Mouse (Mus musculus): ENCODE results near the gene Adk. TPM values are rescaled to one million over a fixed set of nuclear protein-coding genes. Genes with fewer than 3 reads are reported as not detected.

Gene Adk
- polyA plus RNA-seq, 1 experiment, result 1.0 TPM

DNA sequence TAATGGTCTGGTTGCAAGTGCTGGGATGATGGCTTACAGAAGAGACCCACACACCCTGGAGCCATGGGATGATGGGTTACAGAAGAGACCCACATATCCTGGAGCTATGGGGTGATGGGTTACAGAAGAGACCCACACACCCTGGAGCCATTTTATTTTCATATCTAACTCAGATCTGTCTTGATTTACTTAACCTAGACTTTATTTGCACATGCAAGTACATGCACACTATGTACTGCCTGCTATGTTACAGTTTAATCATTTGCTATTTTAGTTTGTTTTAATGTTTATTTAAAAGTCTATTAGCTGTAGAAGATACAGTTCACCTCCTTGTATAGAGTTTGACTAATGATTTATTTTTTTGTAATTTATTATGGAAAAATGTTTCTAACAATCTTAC is 52.7 kb downstream of the Adk start:
- Histone ChIP-seq H3K4me3 (replicated peaks) (no peak overlapping the region), H3K9me3 (ENCODE audit: control insufficient read depth, low read length) (no peaks in the 10 kb centered on the region), H3K4me1 (ENCODE audit: control insufficient read depth) (peaks cover 6% of the 10 kb centered on the region), H3K36me3 (ENCODE audit: control insufficient read depth) (peaks cover 31% of the 10 kb centered on the region), H3K27me3 (ENCODE audit: control insufficient read depth) (no peaks in the 10 kb centered on the region)
- TF ChIP-seq GATA1 (IDR thresholded peaks at IDR 0.05; ENCODE audit: low read length) (no peak), TAL1 (IDR thresholded peaks at IDR 0.05; ENCODE audit: low read length) (no peak)

DNA sequence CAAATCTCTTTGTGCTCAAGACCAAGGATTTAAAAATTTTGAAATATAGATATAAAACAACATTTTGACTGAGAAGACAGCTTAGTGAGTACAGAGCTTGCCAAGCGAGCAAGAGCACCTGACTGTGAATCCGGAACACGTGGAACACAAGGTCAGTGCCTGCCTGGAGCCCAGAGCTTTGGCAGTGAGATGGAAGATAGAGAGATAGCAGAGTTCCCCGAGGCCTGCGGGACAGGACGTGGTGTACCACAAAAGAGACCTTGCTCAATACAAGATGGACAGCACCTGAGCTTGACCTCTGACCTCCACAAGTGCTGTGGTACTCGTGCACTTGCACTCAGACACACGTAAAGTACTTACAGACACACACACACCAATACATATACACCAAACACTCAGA is 54.2 kb downstream of the Adk start:
- no peak overlapping the region for H3K4me3 ChIP-seq (replicated peaks)

DNA sequence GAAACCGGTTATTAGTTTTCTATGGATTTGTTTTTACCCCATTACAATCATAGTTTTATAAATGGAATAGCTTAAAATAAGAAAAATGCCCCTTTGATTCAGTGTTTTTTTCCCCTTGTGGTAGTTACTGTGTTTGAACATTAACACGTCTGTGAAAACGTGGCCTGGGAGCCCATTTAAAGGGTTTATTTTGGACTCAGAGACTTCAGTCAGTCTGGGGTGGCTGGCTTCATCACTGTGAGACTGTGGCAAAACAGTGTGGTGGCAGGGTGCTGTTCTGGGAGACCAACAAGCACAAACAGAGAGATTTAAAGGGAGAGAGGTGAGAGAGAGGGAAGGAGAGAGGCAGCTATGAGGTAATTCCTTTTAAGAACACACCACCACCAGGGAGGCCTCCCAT is 55.2 kb downstream of the Adk start:
- Histone ChIP-seq H3K36me3 (ENCODE audit: control insufficient read depth) (peaks cover 36% of the 10 kb centered on the region), H3K9me3 (ENCODE audit: control insufficient read depth, low read length) (no peaks in the 10 kb centered on the region), H3K4me1 (ENCODE audit: control insufficient read depth) (peaks cover 10% of the 10 kb centered on the region), H3K4me3 (replicated peaks) (no peak overlapping the region), H3K27me3 (ENCODE audit: control insufficient read depth) (no peaks in the 10 kb centered on the region)
- TF ChIP-seq GATA1 (IDR thresholded peaks at IDR 0.05; ENCODE audit: low read length) (no peak), TAL1 (IDR thresholded peaks at IDR 0.05; ENCODE audit: low read length) (no peak)

More for the DNA sequence above, 54.2 kb downstream of the Adk start:
- no peaks in the 10 kb centered on the region for H3K9me3 ChIP-seq (ENCODE audit: control insufficient read depth, low read length)
- H3K36me3 ChIP-seq (ENCODE audit: control insufficient read depth), result peaks cover 37% of the 10 kb centered on the region
- H3K4me1 ChIP-seq (ENCODE audit: control insufficient read depth), result peaks cover 8% of the 10 kb centered on the region
- H3K27me3 ChIP-seq (ENCODE audit: control insufficient read depth), result no peaks in the 10 kb centered on the region
- TF ChIP-seq GATA1 (IDR thresholded peaks at IDR 0.05; ENCODE audit: low read length) (no peak), TAL1 (IDR thresholded peaks at IDR 0.05; ENCODE audit: low read length) (no peak)

DNA sequence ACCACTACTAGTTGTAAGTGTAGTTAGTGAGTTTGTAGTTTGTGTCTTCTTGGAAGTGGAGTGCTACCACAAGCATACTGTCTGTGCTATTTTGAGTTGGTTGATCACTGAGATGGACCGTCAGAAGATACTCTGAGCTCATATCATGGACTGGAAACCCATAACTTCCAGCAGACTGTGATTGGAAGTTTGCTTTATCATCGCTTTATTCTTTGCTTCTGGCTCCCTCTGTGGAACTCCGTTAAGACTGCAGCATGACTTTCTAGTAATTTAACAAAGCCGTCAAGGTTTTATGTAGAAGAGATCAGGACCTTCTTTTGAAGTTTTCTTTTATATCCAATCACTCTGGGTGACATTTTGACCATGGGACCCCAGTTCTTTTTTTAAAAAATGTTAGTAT is 58.1 kb downstream of the Adk start:
- TF ChIP-seq GATA1 (IDR thresholded peaks at IDR 0.05; ENCODE audit: low read length) (no peak), TAL1 (IDR thresholded peaks at IDR 0.05; ENCODE audit: low read length) (no peak)
- H3K9me3 ChIP-seq (ENCODE audit: control insufficient read depth, low read length), result no peaks in the 10 kb centered on the region
- peaks cover 10% of the 10 kb centered on the region for H3K4me1 ChIP-seq (ENCODE audit: control insufficient read depth)
- peaks cover 28% of the 10 kb centered on the region for H3K36me3 ChIP-seq (ENCODE audit: control insufficient read depth)
- H3K4me3 ChIP-seq (replicated peaks), result no peak overlapping the region
- no peaks in the 10 kb centered on the region for H3K27me3 ChIP-seq (ENCODE audit: control insufficient read depth)

DNA sequence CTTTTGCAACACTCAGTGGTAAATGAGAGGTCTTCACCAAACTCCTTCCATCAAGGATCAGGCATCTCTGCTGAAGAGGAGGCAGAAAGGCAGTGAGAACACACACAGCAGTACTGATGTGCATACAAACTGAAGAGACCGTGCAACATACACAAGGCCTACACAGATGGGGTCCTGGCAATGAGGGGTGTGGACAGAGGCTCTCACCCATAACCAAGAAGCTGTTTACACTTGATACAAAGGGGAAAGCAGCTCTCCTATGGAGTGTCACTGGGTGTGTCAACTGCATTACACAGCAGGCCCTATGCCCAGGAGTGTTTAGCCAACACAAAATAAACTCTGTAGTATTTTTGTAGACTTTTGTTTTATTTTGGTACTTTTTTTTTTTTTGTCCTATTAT is 59.1 kb downstream of the Adk start:
- Histone ChIP-seq H3K9me3 (ENCODE audit: control insufficient read depth, low read length) (no peaks in the 10 kb centered on the region), H3K4me1 (ENCODE audit: control insufficient read depth) (peaks cover 10% of the 10 kb centered on the region), H3K36me3 (ENCODE audit: control insufficient read depth) (peaks cover 23% of the 10 kb centered on the region), H3K27me3 (ENCODE audit: control insufficient read depth) (no peaks in the 10 kb centered on the region), H3K4me3 (replicated peaks) (no peak overlapping the region)
- TF ChIP-seq TAL1 (IDR thresholded peaks at IDR 0.05; ENCODE audit: low read length) (no peak), GATA1 (IDR thresholded peaks at IDR 0.05; ENCODE audit: low read length) (no peak)

DNA sequence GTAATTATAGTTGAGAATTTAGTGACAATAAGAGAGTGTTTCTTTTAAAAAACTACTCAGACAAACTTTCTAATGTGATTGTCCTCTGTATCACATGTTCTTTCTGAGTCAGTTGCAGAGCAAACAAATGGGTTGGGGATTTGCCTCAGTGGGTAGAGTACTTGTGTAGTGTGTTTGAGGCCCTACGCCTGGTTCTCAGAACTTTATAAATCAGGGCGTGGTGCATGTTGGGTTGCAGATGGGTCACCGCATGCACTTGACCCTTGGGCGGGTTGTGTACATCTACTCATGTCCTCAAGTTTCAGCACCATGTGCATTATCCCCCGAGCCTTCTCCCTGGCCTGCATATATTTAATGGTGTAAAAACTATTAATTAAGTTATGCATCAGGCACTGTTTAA is 59.8 kb downstream of the Adk start:
- TF ChIP-seq TAL1 (IDR thresholded peaks at IDR 0.05; ENCODE audit: low read length) (no peak), GATA1 (IDR thresholded peaks at IDR 0.05; ENCODE audit: low read length) (no peak)
- Histone ChIP-seq H3K4me3 (replicated peaks) (no peak overlapping the region), H3K9me3 (ENCODE audit: control insufficient read depth, low read length) (no peaks in the 10 kb centered on the region), H3K36me3 (ENCODE audit: control insufficient read depth) (peaks cover 20% of the 10 kb centered on the region), H3K4me1 (ENCODE audit: control insufficient read depth) (peaks cover 10% of the 10 kb centered on the region), H3K27me3 (ENCODE audit: control insufficient read depth) (no peaks in the 10 kb centered on the region)

DNA sequence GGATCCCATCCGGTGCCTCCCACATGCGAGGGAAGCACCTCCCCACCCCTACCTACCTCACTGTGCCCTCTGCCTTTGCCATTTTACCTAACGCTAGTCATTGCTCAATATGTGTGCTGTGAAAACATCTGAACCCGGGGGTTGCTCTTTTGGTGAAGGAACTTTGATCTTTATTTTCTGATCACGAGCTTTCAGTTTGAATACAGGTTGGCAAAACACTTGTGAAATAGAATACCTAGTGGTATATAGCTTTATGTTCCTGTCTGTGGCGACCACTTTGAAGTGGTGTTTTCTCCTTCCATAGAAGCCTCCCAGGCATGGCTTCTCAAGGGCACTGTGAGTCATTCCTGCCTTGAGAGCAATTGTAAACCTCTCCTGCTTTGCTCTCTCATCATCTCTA is 60.4 kb downstream of the Adk start:
- H3K9me3 ChIP-seq (ENCODE audit: control insufficient read depth, low read length), result no peaks in the 10 kb centered on the region
- peaks cover 18% of the 10 kb centered on the region for H3K36me3 ChIP-seq (ENCODE audit: control insufficient read depth)
- TF ChIP-seq GATA1 (IDR thresholded peaks at IDR 0.05; ENCODE audit: low read length) (no peak), TAL1 (IDR thresholded peaks at IDR 0.05; ENCODE audit: low read length) (no peak)
- H3K4me1 ChIP-seq (ENCODE audit: control insufficient read depth), result peaks cover 10% of the 10 kb centered on the region
- H3K27me3 ChIP-seq (ENCODE audit: control insufficient read depth), result no peaks in the 10 kb centered on the region
- H3K4me3 ChIP-seq (replicated peaks), result no peak overlapping the region

DNA sequence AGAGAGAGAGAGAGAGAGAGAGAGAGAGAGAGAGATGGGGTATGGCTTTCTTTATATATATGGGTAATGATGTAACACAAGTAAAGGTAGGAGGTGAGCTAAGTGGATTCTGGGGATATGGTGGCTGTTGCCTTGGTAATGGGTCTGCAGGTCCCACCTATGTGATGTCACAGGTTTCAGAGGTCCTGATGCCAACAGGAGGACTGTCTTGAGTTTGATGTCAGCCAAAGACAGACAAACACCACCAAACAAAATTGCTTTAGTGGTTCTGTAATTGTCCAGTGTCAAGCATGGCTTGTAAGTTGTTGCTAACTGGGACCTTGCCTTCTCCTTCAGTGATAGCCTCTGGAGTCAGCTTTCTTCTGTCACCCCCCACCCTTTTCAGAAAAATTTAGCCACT is 62.0 kb downstream of the Adk start:
- Histone ChIP-seq H3K9me3 (ENCODE audit: control insufficient read depth, low read length) (no peaks in the 10 kb centered on the region), H3K27me3 (ENCODE audit: control insufficient read depth) (no peaks in the 10 kb centered on the region), H3K36me3 (ENCODE audit: control insufficient read depth) (peaks cover 13% of the 10 kb centered on the region), H3K4me3 (replicated peaks) (no peak overlapping the region), H3K4me1 (ENCODE audit: control insufficient read depth) (peaks cover 10% of the 10 kb centered on the region)
- TF ChIP-seq GATA1 (IDR thresholded peaks at IDR 0.05; ENCODE audit: low read length) (no peak), TAL1 (IDR thresholded peaks at IDR 0.05; ENCODE audit: low read length) (no peak)

DNA sequence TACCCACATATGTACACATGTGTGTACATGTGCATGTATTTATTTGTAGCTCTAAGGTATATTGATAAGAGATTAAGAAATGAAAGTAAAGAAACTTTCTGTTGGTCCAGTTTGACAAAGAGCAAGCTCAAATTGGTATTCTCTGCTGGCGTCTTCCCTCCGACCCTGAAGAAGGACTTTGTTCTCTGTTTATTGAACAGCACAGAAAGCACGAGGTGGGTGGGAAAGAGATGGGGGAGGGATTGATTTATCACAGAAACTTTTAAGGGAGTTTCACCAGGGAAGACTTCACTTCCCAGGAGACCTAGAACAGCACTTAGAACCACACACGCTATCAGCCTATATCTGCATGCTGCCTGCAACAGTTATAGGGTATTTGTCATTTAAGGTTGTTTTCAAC is 62.9 kb downstream of the Adk start:
- no peaks in the 10 kb centered on the region for H3K27me3 ChIP-seq (ENCODE audit: control insufficient read depth)
- H3K4me3 ChIP-seq (replicated peaks), result no peak overlapping the region
- peaks cover 10% of the 10 kb centered on the region for H3K36me3 ChIP-seq (ENCODE audit: control insufficient read depth)
- H3K4me1 ChIP-seq (ENCODE audit: control insufficient read depth), result peaks cover 10% of the 10 kb centered on the region
- no peaks in the 10 kb centered on the region for H3K9me3 ChIP-seq (ENCODE audit: control insufficient read depth, low read length)
- TF ChIP-seq GATA1 (IDR thresholded peaks at IDR 0.05; ENCODE audit: low read length) (no peak), TAL1 (IDR thresholded peaks at IDR 0.05; ENCODE audit: low read length) (no peak)

DNA sequence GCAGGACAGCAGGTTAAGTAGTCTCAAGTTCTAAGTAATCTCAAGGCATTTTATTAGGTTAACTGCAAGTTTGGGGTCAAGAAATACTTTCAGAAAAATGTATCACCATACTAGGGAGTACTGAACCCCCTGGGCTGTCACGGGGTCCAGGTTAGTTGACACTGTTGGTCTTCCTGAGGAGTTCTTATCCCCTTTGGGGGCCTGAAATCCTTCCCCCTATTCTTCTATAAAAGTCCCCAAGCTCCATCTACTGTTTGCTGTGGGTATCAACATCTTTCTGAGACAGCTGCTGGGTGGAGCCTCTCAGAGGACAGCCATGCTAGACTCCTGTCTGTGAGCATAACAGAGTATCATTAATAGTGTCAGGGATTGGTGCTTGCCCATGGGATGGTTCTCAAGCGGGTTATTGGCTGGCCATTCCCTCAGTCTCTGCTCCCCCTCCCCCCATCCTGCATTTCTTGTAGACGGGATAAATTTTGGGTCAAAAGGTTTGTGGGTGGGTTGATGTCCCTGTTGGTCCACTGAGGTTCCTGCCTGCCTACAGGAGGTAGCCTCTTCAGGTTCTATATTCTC is 63.6 kb downstream of the Adk start:
- Histone ChIP-seq H3K36me3 (ENCODE audit: control insufficient read depth) (peaks cover 8% of the 10 kb centered on the region), H3K4me3 (replicated peaks) (no peak overlapping the region), H3K27me3 (ENCODE audit: control insufficient read depth) (no peaks in the 10 kb centered on the region), H3K9me3 (ENCODE audit: control insufficient read depth, low read length) (no peaks in the 10 kb centered on the region), H3K4me1 (ENCODE audit: control insufficient read depth) (peaks cover 9% of the 10 kb centered on the region)
- TF ChIP-seq GATA1 (IDR thresholded peaks at IDR 0.05; ENCODE audit: low read length), result no peak
- no peak for TF ChIP-seq TAL1 (IDR thresholded peaks at IDR 0.05; ENCODE audit: low read length)

Measured in erythroblast, embryonic 14.5 days (primary cell).